Mouse (Mus musculus): ENCODE results near the gene Ncl. TPM values are rescaled to one million over a fixed set of nuclear protein-coding genes. Genes with fewer than 3 reads are reported as not detected.

The Ncl gene
- 285 and 294 TPM in 2 replicates for polyA plus RNA-seq (2015; fragmentation: Nextera tagmentation; extraction: Ambion mirVana)

DNA sequence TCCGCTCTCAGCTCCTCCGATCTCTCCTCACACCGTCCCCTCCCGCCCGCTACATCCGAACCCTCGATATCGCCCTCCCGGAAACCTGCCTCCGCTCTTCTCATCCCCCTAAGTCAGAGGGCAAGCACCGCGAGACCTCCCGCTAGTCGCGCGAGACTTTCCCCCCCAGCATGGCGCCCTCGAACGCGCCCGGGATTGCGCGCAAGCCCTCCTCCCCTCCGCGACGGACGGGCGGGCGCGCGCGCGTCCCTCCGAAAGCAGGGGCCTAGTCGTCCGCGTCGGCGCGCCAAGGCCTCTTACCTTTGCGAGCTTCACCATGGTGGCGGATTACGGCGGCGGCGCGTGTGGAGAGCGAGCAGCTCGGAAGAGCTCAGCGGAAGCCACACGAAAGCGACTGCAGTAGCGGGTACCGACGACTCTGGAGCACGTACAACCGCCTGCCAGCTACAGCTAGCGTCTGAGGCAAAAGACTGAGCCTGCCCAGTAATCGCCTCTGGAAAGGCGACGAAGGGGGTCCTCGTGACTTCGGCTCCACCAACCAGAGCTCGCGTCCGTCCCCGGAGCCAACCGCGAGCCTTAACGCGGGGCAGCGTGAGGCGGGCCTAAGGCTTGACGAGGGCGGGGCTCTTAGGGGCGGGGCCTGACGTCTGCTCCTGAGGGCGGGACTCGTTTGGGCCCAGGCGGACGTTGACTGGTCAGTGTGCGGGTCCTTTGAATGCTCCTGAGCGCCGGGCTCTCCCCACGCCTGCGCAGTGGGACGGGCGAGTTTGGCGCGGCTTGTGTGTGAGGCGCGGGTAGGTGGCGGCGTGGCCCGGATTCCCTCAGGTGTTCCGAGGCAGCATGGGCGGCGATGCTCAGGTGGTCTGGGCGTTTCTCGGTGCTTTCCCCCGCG lies at the start of gene Ncl:
Gene Ncl (minus strand): TSS at position 495 of the 892 bp plus-strand sequence.
- 0% methylated on average over 98 of the region's 102 CpGs for WGBS
- peak within 1 kb of the TSS; percentile 91 for H3K4me3 ChIP-seq
- peak within 1 kb of the TSS; percentile 90 for H3K4me2 ChIP-seq
- peak within 1 kb of the TSS; percentile 94 for H3K9ac ChIP-seq
- peak within 1 kb of the TSS; percentile 98 for H3K27ac ChIP-seq
- ATAC-seq, result peak; percentile 99
- peaks cover 22% of the 10 kb centered on the region for H3K4me1 ChIP-seq
- peaks cover 35% of the 10 kb centered on the region for H3K36me3 ChIP-seq (ENCODE audit: poor library complexity, severe bottlenecking)
- H3K27me3 ChIP-seq, result no peaks in the 10 kb centered on the region
- no peaks in the 10 kb centered on the region for H3K9me3 ChIP-seq (replicated peaks)

GRCm38 (mm10) chr1:86408515-86408914 lies 49.3 kb upstream of the Ncl start:
- Histone ChIP-seq H3K9me3 (replicated peaks) (no peaks in the 10 kb centered on the region; the same call in 1 of the 2 replicates), H3K4me1 (no peaks in the 10 kb centered on the region), H3K4me3 (no peak overlapping the region), H3K27ac (no peak overlapping the region), H3K27me3 (no peaks in the 10 kb centered on the region), H3K4me2 (no peak overlapping the region), H3K9ac (no peak overlapping the region), H3K36me3 (ENCODE audit: poor library complexity, severe bottlenecking) (no peaks in the 10 kb centered on the region)
- WGBS, result 91% methylated on average over 10 of the region's 10 CpGs
- ATAC-seq, result no peak

- H3K27me3 ChIP-seq, result no peaks in the 10 kb centered on the region
- H3K9me3 ChIP-seq (replicated peaks), result no peaks in the 10 kb centered on the region; the same call in 1 of the 2 replicates
- no peak overlapping the region for H3K4me2 ChIP-seq
- WGBS, result 82% methylated on average over 8 of the region's 8 CpGs
- no peak for ATAC-seq
- no peak overlapping the region for H3K27ac ChIP-seq
- H3K4me1 ChIP-seq, result no peaks in the 10 kb centered on the region
- H3K4me3 ChIP-seq, result no peak overlapping the region
- no peak overlapping the region for H3K9ac ChIP-seq
- H3K36me3 ChIP-seq (ENCODE audit: poor library complexity, severe bottlenecking), result no peaks in the 10 kb centered on the region
These were observed 47.7 kb upstream of the Ncl start for GRCm38 (mm10) chr1:86406914-86407313.

GRCm38 (mm10) chr1:86406313-86406712 lies 47.1 kb upstream of the Ncl start:
- no peak overlapping the region for H3K9ac ChIP-seq
- no peak overlapping the region for H3K27ac ChIP-seq
- 85% methylated on average over 4 of the region's 4 CpGs for WGBS
- no peak for ATAC-seq
- no peak overlapping the region for H3K4me2 ChIP-seq
- H3K36me3 ChIP-seq (ENCODE audit: poor library complexity, severe bottlenecking), result no peaks in the 10 kb centered on the region
- no peaks in the 10 kb centered on the region for H3K27me3 ChIP-seq
- H3K4me3 ChIP-seq, result no peak overlapping the region
- no peaks in the 10 kb centered on the region for H3K4me1 ChIP-seq
- H3K9me3 ChIP-seq (replicated peaks), result no peaks in the 10 kb centered on the region; the same call in 1 of the 2 replicates

DNA sequence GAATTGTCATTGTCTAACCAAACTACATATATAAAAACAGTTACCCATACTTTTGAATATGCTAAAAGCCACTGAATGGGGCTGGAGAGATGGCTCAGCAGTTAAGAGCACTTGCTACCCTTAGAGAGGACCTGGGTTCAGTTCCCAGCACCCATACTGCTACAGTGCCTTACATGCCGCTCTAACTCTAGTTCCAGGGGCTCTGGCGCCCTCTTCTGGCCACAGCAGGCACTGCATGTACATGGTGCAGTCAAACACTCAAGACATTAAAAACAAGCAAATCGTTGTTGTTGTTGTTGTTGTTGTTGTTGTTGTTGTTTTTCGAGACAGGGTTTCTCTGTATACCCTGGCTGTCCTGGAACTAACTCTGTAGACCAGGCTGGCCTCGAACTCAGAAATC lies 45.6 kb upstream of the Ncl start:
- H3K27ac ChIP-seq, result no peak overlapping the region
- no peaks in the 10 kb centered on the region for H3K4me1 ChIP-seq
- no peak for ATAC-seq
- H3K27me3 ChIP-seq, result no peaks in the 10 kb centered on the region
- H3K9me3 ChIP-seq (replicated peaks), result no peaks in the 10 kb centered on the region; the same call in 1 of the 2 replicates
- 60% methylated on average over 5 of the region's 5 CpGs for WGBS
- no peaks in the 10 kb centered on the region for H3K36me3 ChIP-seq (ENCODE audit: poor library complexity, severe bottlenecking)
- H3K4me3 ChIP-seq, result no peak overlapping the region
- no peak overlapping the region for H3K9ac ChIP-seq
- no peak overlapping the region for H3K4me2 ChIP-seq

DNA sequence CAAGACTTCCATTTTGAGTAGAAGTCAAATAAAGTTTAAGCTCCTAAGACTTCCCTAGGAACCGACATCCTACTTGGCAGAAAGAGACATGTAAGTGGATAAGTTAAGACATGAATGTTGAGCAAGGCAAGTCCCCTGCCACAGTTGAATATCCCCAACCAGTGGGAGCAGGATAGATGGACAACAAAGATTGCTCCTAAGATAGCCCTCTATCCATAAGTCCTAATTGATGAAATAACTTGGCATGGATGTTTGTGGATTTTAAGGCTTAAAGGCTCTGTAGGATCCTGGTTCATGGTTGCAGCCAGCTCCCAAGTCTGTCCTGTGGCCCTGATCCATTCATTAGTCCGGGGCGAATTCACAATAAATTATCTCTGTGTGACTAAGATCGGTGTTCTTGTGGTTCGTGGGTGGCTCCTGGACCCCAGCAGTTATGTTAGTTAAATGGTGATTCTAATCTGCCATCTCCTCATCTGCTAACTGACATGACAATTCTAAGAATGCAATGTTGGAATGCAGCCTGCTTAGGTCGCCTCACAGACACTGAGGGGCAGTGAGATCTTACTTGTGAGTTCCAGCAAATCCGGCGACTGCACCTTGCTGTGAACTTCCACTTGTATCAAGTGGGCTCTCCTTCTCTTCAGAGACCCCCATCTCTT lies 41.0 kb upstream of the Ncl start:
- Histone ChIP-seq H3K9ac (no peak overlapping the region), H3K4me3 (no peak overlapping the region), H3K4me1 (no peaks in the 10 kb centered on the region), H3K27ac (no peak overlapping the region), H3K36me3 (ENCODE audit: poor library complexity, severe bottlenecking) (no peaks in the 10 kb centered on the region), H3K4me2 (no peak overlapping the region), H3K27me3 (no peaks in the 10 kb centered on the region), H3K9me3 (replicated peaks) (no peaks in the 10 kb centered on the region; the same call in 1 of the 2 replicates)
- WGBS, result 84% methylated on average over 8 of the region's 8 CpGs
- no peak for ATAC-seq

- Histone ChIP-seq H3K27ac (no peak overlapping the region), H3K4me3 (no peak overlapping the region), H3K9ac (no peak overlapping the region), H3K36me3 (ENCODE audit: poor library complexity, severe bottlenecking) (no peaks in the 10 kb centered on the region), H3K9me3 (replicated peaks) (no peaks in the 10 kb centered on the region), H3K4me1 (no peaks in the 10 kb centered on the region), H3K27me3 (no peaks in the 10 kb centered on the region), H3K4me2 (no peak overlapping the region)
- no peak for ATAC-seq
- WGBS, result 85% methylated on average over 3 of the region's 3 CpGs
These were observed 40.1 kb upstream of the Ncl start for GRCm38 (mm10) chr1:86399322-86399721.

DNA sequence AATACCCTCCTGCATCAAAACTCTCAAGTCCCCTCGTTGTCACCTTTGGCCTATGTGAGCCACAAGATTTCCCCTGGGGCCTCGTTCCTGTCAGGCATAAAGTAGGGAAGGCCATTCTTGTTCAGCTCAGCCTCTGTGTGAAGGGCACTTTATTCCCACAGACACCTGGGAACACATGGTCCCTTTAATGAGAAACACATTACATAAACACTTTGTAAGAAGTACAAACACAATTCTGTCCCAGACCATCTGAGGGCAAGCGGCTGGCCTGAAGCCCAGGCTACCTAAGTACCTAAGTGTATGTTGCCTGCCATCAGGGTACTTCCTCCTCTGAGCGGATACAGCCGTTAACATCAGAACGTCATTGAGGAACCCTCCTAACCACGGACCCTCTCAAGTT lies 39.0 kb upstream of the Ncl start:
- ATAC-seq, result no peak
- no peaks in the 10 kb centered on the region for H3K4me1 ChIP-seq
- H3K9ac ChIP-seq, result no peak overlapping the region
- H3K4me3 ChIP-seq, result no peak overlapping the region
- no peak overlapping the region for H3K4me2 ChIP-seq
- H3K36me3 ChIP-seq (ENCODE audit: poor library complexity, severe bottlenecking), result no peaks in the 10 kb centered on the region
- no peaks in the 10 kb centered on the region for H3K27me3 ChIP-seq
- no peak overlapping the region for H3K27ac ChIP-seq
- WGBS, result 78% methylated on average over 7 of the region's 7 CpGs
- H3K9me3 ChIP-seq (replicated peaks), result no peaks in the 10 kb centered on the region

GRCm38 (mm10) chr1:86397621-86398020 lies 38.4 kb upstream of the Ncl start:
- H3K9me3 ChIP-seq (replicated peaks), result no peaks in the 10 kb centered on the region
- no peak overlapping the region for H3K27ac ChIP-seq
- 86% methylated on average over 8 of the region's 8 CpGs for WGBS
- no peaks in the 10 kb centered on the region for H3K4me1 ChIP-seq
- H3K9ac ChIP-seq, result no peak overlapping the region
- H3K4me2 ChIP-seq, result no peak overlapping the region
- H3K4me3 ChIP-seq, result no peak overlapping the region
- H3K27me3 ChIP-seq, result no peaks in the 10 kb centered on the region
- no peak for ATAC-seq
- H3K36me3 ChIP-seq (ENCODE audit: poor library complexity, severe bottlenecking), result no peaks in the 10 kb centered on the region

DNA sequence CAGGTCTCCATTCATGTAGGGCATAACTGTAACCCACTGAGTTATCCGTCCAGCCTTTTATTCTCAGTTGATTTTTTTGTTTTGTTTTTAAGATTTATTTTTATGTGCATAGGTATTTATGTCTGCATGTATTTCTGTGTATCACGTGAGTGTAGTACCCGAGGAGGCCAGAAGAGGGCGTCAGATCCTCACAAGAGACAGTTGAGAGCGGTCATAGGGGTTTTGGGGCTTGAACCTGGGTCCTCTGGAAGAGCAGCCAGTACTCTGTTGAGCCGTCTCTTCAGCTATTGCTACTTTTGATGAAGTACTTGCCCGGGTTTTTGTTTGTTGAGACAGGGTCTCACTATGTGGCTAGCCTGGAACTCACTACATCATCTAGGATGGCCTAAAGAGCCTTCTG lies 36.7 kb upstream of the Ncl start:
- Histone ChIP-seq H3K4me3 (no peak overlapping the region), H3K36me3 (ENCODE audit: poor library complexity, severe bottlenecking) (no peaks in the 10 kb centered on the region), H3K4me2 (no peak overlapping the region), H3K9me3 (replicated peaks) (no peaks in the 10 kb centered on the region), H3K4me1 (no peaks in the 10 kb centered on the region), H3K9ac (no peak overlapping the region), H3K27me3 (no peaks in the 10 kb centered on the region), H3K27ac (no peak overlapping the region)
- ATAC-seq, result no peak
- WGBS, result 76% methylated on average over 7 of the region's 7 CpGs

DNA sequence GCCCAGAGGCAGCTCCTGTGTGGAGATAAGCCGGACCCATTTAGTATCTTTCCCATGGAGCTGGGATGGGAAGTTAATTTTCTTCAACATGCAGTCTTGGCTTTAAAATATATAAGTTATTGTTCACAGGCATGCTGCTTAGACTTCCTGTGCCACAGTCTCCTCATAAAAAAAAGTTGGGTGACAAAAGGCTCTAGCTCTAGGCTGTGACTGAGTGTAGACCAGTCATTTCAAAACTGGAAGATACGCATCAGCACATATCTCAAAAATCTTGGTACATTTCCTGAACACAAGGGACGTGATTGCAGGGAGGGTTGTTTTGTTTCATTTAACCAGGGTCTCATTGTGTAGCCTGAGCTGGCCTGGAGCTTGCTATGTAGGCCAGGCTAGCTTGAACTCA lies 35.0 kb upstream of the Ncl start:
- no peak overlapping the region for H3K27ac ChIP-seq
- ATAC-seq, result no peak
- no peak overlapping the region for H3K9ac ChIP-seq
- H3K4me1 ChIP-seq, result no peaks in the 10 kb centered on the region
- no peak overlapping the region for H3K4me3 ChIP-seq
- H3K36me3 ChIP-seq (ENCODE audit: poor library complexity, severe bottlenecking), result no peaks in the 10 kb centered on the region
- no peaks in the 10 kb centered on the region for H3K9me3 ChIP-seq (replicated peaks)
- WGBS, result 91% methylated on average over 3 of the region's 3 CpGs
- H3K27me3 ChIP-seq, result no peaks in the 10 kb centered on the region
- H3K4me2 ChIP-seq, result no peak overlapping the region

GRCm38 (mm10) chr1:86393219-86393618 lies 34.0 kb upstream of the Ncl start:
- Histone ChIP-seq H3K4me3 (no peak overlapping the region), H3K9me3 (replicated peaks) (no peaks in the 10 kb centered on the region), H3K36me3 (ENCODE audit: poor library complexity, severe bottlenecking) (no peaks in the 10 kb centered on the region), H3K27ac (no peak overlapping the region), H3K27me3 (no peaks in the 10 kb centered on the region), H3K4me1 (no peaks in the 10 kb centered on the region), H3K4me2 (no peak overlapping the region), H3K9ac (no peak overlapping the region)
- ATAC-seq, result no peak
- 86% methylated on average over 3 of the region's 3 CpGs for WGBS

Measured in forebrain, embryonic 13.5 days (tissue).